Mouse (Mus musculus): ENCODE results near the gene 4930524J08Rik.

4930524J08Rik gene

GRCm38 (mm10) chr5:99978699-99979442, at the start of gene 4930524J08Rik, which contains the start of gene Hnrnpd:
Gene 4930524J08Rik, plus strand, starts transcription at chr5:99979061.
Gene Hnrnpd, minus strand, starts transcription at chr5:99978938.
- peak; percentile 99 for DNase-seq (ENCODE audit: low read depth, low spot score)

GRCm38 (mm10) chr5:99931910-99932309, 47.0 kb upstream of the 4930524J08Rik start:
- no peak for DNase-seq (ENCODE audit: low read depth, low spot score)

- no peak for DNase-seq (ENCODE audit: low read depth, low spot score)
These were observed 39.4 kb upstream of the 4930524J08Rik start for GRCm38 (mm10) chr5:99939440-99939839.

- no peak for DNase-seq (ENCODE audit: low read depth, low spot score)
These were observed 37.6 kb upstream of the 4930524J08Rik start for GRCm38 (mm10) chr5:99941273-99941672.

DNA sequence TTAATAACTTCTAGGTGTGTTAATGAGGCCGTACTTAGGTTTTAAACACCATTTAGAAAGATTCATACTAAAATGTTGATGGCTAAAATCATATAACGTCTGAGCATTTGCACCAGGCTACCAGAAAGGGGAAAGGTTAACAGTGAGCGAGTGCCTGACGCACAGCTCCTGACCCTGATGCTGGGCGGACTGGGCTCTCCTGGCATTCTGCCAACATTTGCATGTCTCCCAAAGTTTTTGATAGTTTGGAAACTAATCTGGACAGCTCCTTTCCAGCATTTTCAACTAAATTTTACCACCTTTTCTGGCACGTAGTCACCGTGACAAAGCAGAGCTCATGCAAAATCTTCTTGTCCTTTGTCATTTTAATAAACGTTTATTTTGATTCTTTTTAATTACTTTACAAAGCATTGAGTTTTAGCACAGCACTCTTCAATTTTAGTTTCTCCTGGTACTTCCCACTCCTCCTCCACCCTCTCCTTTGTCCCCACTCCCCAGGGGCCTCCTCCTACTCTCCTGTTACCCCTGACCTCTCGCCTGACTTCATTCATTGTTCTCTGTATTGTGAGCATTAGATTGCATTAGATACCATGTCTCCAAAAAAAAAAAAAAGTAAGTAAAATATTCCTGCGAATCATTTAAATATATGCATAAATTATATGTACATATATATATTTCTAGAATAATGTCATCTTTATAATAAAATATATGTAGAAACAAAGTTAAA, 36.9 kb upstream of the 4930524J08Rik start:
- DNase-seq (ENCODE audit: low read depth, low spot score), result peak; percentile 59

GRCm38 (mm10) chr5:99952513-99952912, 26.3 kb upstream of the 4930524J08Rik start:
- no peak for DNase-seq (ENCODE audit: low read depth, low spot score)

DNA sequence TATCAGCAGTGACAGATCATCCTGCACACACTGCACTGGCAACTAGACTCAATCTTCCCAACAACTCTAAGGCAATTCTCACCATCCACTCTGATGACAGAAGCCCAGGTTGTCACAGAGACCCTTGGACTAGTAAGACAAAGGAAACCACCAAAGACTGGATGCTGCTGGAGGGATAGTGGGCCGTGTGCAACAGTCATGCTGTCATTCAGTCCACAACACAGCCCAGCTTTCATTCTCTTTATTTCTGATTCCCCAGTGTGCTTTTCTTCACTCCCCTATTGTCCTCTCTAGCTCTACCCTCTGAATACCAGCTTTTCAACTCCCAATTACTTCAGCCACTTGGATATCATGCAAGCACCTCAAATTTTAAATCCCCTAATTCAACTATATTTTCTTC, 25.0 kb upstream of the 4930524J08Rik start:
- DNase-seq (ENCODE audit: low read depth, low spot score), result no peak

GRCm38 (mm10) chr5:99958666-99959065, 20.2 kb upstream of the 4930524J08Rik start:
- no peak for DNase-seq (ENCODE audit: low read depth, low spot score)

GRCm38 (mm10) chr5:99959236-99959936, 19.5 kb upstream of the 4930524J08Rik start:
- peak; percentile 73 for DNase-seq (ENCODE audit: low read depth, low spot score)

DNA sequence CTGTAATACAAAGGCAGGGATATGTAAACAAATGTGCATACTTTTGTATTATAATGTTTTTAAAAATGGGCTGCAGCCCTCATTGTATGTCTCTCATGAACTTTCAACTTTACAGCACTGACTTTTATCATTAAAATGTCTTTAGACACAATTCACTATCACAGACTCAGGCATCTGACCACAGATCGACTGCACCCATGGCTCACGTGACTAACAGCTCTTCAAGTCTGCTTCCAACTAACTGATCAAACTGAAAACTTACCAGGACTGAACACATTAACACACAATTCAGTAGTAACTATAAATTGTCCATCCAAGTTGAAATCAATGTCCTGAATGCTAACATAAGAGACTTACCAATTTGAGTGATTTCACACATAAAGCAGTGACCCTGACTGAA, 18.9 kb upstream of the 4930524J08Rik start:
- DNase-seq (ENCODE audit: low read depth, low spot score), result peak; percentile 68

DNA sequence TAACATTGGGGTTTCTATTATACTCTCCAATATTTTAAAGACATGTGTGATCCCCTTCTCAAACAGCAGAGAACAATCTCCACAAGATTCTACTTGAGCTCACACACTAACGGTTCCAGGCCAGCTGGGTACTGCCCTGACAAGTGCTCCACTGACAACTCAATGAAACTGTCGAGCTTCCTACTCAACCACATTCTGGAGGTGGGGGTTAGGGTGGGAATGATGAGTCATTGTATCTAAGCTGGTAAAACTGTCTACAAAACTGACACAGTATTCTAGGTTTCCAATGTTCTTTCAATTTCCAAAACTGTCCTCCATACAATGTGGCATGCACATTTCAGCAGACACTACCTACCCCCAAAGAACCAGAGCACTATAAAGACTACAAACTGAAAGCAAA, 4.9 kb upstream of the 4930524J08Rik start:
- DNase-seq (ENCODE audit: low read depth, low spot score), result peak; percentile 71

GRCm38 (mm10) chr5:99975061-99975460, 3.8 kb upstream of the 4930524J08Rik start:
- DNase-seq (ENCODE audit: low read depth, low spot score), result no peak

GRCm38 (mm10) chr5:99975776-99976175, 3.1 kb upstream of the 4930524J08Rik start:
- DNase-seq (ENCODE audit: low read depth, low spot score), result no peak

DNA sequence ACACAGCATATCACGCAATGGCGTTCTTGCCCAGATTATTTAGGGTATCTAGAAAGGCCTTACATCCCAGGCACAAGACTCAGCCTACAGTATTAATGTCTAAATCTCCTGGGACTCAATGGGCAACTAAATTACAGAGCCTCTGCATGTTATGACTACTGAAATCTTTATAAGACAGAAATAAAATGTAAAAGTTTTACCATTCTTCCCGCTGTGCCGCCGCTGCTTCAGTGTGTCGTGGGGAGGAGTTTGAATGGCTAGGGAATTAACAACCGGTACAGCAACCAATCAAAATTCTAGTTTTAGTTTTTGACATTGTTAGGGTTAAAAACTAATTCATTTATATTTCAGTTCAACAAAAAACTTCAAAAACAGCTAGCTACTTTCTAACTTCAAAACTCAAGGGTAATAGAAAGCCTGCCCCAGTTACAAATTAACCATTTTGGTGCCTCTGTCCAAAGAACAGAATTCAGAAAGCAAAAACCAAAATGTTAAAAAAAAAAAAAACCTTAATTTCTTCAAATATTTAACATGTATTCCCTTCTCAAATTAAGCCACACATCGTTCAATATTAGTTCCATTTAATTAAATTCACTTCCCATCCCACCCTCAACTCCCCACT, 2.4 kb upstream of the 4930524J08Rik start:
- peak; percentile 36 for DNase-seq (ENCODE audit: low read depth, low spot score)

DNA sequence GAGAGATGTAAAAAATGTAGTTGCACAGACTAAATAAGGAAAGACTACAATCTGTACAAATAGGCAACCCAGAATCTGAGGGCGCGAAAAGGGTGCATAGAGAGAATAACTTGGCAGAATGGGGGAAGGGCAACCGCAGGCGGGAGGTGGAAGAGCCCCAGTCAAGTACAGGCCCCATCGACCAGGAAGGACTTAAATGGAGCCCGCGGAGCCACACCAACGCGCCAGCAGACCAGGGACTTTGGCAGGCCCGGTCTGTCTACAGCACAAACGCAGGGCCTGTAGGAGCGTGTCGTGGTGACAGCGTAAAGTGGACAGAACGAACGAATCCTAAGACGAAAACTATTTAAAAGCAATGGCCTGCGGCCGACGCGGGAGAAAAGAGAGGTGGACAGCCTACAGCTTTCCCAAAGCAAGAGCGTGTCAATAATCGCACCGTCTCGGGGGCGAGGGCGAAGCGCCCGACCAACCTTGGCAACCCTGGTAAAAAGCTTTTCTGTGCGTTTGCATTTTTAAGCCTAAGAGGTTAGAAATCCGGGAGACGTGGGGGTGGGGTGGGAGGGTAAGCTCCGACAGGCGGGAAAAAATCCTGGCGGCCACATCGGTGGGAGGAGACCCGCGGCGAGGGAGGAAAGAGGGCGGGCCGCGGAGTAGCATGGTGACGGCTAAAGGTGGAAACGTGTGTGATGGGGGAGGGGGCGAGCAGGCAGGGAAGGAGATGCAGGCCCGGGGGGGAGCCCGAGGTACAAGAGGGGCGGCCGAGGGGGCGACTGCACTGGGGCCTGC, 1.2 kb upstream of the 4930524J08Rik start:
- peak; percentile 95 for DNase-seq (ENCODE audit: low read depth, low spot score)

DNA sequence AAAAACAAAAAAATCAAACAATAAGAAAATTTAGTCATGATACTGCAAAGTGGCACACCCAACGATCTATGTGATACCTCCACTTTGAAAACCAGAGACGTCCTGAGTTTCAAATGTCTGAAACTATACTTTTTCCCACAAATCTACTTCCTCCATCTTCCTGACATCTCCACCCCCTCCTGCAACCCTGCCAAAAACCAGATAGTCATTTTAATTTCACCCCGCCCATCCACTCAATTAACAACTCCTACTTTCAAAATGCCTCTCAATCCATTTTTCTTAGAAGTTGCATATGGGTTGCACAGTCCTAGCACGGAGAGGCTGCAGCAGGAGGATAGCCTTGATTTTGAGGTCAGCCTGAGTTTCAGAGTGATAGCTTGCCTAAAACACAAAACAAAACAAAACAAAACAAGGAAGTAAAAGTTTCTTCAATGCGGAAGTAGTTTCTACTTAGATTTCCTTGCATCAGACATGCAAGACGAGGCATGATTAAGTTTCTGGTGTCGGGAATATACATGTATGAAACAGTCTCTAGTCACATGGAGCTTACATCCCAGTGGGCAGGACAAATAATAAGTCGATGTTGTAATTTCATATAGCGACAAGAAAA, 4.7 kb downstream of the 4930524J08Rik start:
- DNase-seq (ENCODE audit: low read depth, low spot score), result no peak

- no peak for DNase-seq (ENCODE audit: low read depth, low spot score)
These were observed 15.3 kb downstream of the 4930524J08Rik start for GRCm38 (mm10) chr5:99994166-99994565.

- no peak for DNase-seq (ENCODE audit: low read depth, low spot score)
These were observed 15.8 kb downstream of the 4930524J08Rik start for GRCm38 (mm10) chr5:99994680-99995079.

DNA sequence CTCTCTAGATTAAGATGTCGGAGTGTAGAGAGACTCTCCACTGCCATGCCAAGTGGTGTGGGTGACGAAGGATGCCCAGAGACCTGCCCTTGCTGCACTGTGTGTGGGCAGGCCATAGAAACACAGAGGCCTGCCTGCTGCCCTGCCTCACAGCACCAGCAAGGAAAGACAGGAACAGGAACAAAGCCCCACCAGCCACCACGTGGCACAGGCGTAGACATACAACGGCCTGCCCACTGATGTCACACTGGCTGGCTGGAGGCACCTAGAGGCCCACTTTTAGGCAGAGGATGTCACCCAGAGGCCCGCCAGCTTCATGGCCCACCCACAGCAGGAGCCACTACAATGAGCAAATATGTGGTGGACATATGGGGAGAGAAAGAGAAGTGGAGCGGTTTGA, 21.2 kb downstream of the 4930524J08Rik start:
- no peak for DNase-seq (ENCODE audit: low read depth, low spot score)

DNA sequence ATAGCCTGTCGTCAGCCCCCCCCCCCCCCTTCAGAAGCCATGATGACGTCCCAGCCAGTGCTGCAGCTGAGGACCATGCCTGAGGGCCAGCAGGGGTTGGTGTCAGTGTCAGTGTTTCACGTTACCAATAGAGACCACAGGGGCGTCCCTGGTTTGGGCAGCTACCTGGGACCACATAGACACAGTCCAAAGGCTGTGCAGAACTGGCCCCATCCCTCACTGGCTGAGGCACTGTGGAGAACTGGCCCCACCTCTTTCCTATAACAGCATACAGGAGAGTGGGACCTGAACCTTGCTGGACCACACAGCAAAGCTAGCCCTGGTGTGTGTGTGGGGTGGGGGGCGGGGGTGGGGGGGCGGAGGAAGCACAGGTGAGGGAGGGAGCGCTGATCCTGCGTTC, 21.6 kb downstream of the 4930524J08Rik start:
- no peak for DNase-seq (ENCODE audit: low read depth, low spot score)

- no peak for DNase-seq (ENCODE audit: low read depth, low spot score)
These were observed 25.0 kb downstream of the 4930524J08Rik start for GRCm38 (mm10) chr5:100003895-100004294.

Measured in ZHBTc4 (cell line).